Mouse (Mus musculus) kidney, adult 9 months (tissue): ENCODE measurements at regions not wholly inside any gene's neighbourhood (a gene's known extent, or its start where the extent isn't known, plus 50 kb on each side); places are given as distances from the start of the nearest gene placed in this dataset.
A peak's percentile ranks its signal among the peaks of the same experiment; 100 is the strongest.

Experiments
- DNase-seq: peaks from one replicate; pipeline ENCODE4 v3.0.0; 2022

DNA sequence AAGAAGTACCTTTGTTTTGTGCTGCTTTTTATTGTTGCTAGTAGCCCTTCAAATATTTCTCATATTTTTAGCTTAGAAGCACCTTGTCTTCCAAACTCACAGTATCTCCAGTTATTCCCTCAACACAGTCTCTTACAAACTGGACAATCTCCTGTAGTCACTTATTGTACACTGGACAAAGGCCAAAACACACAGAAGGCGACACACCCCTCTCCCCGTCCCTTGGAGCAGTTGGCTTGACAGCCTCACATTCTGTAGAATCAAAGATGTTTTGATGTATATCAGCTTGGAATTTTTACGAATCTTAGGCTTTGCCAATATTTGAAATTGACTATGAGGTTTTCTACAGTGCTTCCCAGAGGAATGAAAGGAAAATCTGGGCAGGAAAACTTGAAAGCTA is 309.8 kb upstream of the Gm5148 start:
- DNase-seq = no peak

DNA sequence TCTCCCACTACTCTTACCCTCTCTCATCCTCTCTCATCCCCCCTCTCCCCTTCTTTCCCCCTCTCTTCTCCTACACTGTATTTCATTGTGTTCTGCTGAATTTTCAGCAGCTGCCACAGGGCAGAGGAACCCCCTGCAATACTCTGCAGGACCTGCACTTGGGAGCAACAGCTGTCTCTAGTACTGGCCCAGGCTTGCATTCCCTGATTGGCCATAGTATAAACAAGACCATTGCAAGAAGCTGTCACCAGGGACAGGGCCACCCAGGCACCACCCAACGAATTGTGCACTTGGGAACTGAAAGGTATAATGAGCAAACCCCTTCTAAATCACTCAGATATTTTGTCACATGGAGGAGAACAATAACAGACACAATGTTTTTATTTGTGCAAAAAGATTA is 290.5 kb upstream of the Gm5148 start:
- no peak for DNase-seq

DNA sequence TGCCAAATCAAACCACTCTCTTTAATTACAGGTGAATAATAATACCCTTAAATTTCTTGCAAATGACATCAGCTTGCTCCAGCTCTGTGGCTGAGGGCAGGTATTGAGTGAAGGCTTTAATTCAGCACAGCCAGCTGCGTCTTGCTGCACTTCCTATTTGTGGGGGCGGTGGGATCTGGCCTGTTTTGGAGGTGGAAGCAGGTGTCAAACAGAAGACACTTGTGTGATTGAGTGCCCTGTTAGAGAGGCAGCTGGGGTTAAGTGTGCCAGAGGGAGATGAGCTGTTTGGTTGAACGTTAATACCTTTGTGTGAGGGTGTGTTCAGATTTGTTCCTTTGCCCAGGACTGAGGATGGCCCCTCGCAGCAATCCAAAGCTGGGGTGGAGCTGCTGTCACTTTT is 284.9 kb upstream of the Gm5148 start:
- DNase-seq = no peak

DNA sequence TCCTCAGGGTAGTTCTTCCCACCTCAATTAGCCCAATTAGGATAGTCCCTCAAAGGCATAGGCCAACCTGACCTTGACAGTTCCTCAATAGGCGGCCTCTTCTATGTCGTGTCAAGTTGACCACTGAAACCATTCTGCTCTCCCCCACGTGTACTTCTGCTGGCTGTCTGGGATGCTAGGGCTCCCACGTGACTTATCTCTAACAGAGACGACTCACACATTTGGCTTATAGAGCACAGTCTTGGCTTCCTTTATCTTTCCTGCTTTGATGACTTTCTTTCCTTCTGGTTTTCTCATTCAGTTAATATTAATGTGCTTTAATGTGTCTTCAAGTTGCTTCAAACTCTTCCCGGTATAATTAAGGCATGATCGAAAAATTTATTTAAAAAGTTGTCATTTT is 284.0 kb upstream of the Gm5148 start:
- no peak for DNase-seq

DNA sequence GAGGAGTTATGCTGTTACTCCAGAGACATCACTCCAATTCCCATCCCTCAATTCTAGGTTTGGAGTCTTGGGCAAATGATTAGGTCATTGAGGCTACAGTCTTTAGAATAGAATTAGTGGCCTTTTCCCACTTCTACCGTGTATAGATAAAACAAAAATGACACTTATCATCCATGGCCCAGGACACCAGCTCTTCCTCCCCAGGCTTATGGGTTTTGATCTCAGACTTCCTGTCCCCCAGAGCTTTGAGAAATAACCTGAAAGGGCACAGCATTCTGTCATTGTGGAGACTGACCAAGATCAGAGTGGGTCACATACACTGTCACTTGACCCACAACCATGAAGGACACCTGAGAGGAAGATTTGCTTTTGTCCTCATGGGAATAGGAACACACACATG is 283.3 kb upstream of the Gm5148 start:
- DNase-seq = no peak

DNA sequence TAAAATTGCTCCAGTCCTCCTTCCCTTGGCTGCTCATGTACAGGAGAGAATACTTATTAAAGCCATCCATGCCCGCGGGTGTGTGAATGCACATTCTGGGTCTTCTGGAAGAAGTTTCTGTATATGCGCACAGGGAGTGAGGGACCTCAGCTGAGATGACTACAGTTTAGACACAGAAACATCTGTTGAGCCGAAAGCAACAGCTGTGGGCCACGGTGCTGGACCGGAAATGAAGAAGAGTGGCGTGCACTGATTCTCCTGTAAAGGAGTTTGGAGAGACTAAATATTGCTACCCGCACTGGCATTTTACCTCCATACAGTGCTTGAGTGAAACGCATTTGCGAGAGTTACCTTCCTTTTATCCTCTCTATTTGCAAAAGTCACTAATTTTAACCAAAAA is 278.0 kb upstream of the Gm5148 start:
- no peak for DNase-seq

DNA sequence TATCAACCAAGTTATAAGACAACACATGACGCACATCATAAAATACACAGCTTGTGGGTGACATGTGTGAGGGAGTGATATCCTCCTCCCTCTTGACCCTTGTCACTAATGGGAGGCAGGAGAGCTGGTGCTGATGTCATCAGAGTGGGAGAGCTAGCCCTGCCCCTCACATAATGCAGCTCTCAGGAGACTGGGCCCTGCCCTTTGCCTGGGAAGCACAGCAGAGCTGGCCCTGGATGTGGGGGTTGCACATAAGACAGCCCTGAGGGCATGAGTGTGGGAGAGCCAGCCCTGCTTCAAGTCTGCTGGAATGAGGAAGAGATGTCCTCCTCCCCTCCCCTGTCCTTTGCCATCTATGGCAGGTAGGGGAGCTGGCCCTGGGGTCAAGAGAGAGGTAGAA is 275.5 kb upstream of the Gm5148 start:
- DNase-seq = no peak

DNA sequence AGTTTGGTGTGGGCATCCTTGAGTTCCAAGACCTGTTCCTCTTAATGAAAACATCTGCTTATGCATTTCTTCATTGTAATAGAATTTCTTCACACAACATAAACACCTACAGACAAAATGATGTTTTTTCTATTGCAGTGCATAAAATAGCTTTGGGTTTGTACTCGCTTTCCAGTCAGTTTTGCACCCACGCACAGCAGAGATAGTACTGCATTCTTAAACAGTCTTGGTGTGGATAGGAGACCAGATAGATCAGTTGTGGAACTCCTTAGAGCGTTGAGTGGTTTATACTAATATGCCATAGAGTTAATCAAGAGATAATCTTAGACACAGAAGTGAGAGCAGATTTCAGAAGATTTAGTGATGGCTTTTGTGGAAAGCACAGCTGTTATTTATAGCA is 273.7 kb upstream of the Gm5148 start:
- DNase-seq = no peak

DNA sequence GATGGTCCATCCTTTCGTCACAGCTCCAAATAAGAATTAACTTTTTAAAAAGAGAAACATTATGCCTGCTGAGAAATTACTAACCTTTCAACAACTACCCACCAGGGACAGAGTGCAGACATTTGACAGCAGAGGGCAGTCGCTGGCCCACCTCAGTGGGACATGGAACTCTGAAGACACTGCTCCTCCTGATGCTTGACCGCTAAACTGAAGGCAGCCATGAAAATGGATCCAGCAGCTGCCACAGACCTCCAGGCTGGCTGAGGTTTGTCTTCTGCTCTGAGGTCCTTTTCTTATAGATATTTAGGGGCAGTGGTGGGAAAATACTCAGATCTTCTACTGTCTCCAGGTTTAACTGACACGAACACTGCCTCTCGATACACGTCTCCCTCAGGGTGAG is 265.7 kb upstream of the Gm5148 start:
- no peak for DNase-seq

DNA sequence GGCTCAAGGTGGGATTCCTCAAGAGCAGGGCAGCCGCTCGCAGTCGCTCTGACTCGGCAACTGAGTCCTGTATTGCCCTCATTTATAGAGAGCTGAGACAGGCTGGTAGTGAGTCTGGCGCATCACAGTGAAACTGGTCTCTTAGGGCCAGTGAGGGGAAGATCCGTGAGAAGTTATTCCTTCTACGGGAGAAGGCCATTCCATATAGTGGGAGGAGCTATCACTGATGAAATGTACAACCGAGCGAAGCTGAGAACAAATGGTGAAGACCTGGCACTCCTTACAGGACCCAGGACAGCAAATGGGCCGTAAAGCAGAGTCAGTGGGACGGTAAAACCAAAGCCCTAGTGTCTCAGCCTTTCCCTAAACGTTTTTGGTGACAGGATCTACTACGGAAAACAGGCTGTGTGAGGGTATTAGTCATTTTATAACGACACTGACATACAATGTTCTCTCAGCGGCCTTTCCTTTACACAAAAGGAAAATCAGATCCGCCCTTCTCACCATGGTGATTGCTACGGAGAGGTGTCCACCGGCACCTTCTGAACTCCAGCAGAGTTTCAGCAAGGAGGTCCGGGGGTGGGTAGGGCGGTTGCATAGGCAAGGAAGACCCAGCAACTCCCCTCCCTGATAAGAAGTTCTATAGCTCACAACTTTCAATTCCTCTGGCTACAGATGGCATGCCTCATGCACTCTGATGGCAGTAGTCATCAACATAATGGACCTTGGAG is 263.6 kb upstream of the Gm5148 start:
- no peak for DNase-seq

DNA sequence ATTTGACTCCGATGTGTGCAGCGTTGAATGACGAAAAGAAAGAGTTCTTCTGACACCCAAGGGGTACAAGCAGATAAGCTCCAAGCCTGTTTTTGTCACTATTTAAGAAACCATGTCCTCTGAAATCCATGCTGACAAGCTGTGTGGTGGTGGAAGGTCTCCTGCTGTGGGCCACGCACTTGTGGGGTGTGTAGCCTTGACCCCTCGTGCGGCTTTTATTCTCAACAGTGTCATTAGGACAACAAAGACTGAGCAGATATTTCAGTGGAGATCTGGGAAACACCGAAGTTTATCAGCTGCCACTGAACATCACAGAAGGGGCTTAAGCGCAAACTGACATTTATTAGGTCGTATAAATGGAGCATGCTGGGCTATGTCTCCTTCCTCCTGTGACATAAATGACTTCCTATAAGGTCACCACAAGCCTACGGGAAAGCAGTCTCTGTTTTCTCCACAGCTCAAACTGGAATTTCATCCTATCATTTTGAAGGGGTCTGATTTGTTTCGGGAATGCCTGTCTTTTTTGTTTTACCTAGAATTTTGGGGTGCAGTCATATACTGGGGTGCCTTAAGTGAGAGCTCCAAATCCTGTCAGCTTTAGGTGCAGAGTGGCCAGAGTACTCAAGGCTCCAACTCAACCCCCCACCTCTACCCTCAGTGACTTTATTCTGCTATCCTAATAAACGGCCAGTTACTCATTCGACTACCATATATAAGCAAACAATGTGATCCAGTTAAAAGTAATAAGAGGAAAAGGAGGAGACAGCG is 262.9 kb upstream of the Gm5148 start:
- no peak for DNase-seq

DNA sequence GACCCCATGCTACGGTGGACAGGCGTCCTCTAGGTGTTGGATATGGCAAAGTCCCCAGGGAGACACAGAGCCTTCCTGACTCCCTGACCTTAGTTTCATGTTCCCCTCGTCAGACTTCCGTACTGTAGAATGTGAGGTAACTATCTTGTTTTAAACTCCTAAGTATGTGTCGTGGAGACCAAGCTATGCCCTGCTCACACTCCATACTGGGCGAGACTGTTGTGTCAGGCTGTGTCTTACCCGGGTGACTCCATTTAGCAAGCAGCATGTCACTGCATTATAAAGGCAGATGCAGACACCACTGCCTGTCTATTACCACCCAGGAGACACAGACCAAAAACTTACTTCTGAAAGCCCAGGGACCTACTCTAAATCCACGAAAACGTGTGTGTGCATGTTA is 260.4 kb upstream of the Gm5148 start:
- no peak for DNase-seq

DNA sequence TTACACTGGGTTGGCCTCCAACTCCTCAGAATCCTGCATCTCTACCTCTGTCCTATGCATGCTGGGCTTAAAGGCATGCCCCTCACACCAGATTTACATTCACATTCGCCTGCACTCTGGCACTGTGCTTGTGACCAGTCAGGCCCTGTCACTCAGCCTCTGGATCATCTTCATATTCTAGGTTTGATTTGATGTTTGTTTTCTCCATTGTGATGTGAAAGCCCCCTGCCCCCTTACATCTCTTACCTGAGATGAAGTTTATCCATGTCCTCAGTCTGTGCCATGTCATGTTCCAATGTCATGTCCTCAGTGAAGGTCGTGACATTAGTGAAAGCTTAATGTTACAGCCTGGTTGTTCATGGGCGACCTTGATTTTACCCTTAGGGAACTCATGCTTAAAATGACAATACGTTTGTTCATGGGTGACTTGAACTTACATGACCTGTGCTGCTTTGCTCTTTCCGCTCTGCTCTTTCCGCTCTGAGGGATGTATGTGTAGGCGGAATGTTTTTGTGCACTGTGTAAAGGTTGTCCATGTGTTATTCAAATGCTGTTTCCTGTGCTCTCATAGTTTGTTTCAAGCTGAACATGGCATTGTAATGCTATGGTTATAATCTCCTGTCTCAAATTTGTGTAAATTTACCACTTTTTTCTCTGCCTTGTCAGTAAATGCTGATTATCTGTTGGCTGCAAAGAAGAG is 257.3 kb upstream of the Gm5148 start:
- no peak for DNase-seq

DNA sequence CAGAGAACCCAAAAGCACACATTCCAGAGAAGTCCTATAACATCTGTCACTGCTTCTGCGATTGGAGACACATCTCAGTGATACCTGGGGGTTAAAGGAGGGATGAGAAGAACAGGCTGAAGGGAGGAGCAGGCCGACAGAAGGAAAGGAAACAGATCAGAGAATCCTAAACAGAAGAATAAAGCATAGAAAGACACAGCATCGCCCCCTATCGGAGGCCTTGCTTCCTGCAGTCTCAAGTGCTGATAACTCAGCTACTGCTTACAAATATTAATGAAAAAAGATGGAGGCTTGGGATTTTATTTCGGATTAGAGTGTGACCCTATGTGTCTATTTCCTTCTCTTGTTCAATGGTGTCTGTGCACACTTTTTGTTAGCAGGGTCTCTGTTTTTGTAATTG is 255.6 kb upstream of the Gm5148 start:
- DNase-seq = peak; percentile 21

DNA sequence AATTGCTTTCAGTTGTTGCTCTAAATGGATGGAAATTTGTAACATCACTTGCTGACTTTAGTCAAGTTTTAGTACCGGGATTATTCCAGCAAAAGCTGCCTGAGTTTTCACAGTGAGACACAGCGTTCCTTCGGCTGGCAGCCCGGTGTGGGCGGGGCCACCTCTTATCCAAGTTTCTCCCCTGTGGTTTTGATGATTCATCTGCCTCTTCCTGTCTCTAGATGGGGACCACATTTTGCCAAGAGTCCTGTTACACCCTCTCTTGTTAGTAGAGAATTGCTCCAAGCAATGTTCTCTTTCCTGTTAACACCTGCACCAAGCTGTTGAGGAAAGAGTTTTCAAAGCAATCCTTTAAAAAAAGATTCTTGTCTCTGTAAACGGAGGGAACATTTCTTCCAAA is 254.2 kb upstream of the Gm5148 start:
- DNase-seq = peak; percentile 76

DNA sequence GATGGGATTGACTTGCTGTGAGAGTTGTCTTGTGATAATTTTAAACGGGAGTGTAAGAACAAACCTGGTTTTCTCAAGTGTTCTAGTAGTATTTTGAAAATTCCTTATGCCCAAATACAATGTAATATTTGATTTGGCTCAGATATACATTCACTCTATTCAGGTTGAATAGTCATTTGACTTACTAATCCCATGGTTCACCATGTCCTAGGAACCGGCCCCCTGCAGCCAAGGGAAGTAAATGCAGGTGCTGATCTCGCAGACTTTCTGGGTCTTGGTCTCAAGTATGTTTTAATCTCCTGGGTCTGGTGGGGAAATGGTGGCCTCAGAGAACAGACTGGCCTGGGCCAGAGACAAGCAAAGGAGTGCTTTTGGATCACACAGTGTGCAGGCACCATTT is 253.2 kb upstream of the Gm5148 start:
- no peak for DNase-seq

DNA sequence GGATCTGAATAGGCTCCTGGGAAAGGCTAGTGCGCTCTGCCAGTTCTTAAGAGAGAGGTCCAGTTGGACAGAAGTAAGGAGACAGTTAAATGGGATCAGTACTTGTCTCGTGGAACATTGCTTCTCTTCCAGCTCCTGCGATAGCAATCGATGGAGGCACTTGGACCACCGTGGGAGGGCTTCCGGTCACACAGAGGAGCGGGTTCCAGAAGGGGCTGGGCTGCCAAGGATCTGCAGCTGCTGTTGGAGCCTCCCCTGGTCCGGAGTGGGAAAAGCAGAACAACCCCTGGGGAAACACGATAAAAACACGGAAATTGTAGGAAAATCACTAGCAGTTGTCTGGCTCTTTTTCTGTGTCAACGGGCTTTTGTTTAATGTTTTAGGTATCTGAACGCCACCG is 252.3 kb upstream of the Gm5148 start:
- peak; percentile 53 for DNase-seq

DNA sequence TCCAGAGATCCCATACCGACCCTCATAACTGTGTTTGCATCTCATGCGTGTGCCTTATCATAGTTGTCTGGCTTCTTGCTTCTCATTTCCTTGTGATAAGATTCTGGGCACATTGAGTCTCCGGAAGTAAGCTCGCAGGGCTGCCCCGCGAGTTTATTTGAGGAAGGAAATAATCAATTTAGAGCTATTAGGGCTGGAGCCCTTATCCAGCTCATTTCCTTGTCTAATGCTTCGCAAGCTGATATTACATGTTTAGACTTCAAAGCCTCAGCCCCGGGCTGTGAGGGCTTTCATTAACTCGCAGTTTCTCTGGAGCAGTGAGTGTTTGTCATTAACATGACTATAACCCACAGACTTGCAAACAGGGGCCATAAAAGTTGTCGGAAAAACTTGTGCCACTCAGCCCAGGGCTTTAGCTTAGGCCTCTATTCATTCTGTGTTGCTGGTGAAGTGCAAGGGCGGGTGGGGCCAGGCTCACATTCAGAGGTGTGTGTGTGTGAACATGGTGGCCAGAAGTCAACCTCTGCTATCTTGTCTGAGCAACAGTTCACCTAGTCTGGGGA is 251.0 kb upstream of the Gm5148 start:
- DNase-seq = peak; percentile 43

DNA sequence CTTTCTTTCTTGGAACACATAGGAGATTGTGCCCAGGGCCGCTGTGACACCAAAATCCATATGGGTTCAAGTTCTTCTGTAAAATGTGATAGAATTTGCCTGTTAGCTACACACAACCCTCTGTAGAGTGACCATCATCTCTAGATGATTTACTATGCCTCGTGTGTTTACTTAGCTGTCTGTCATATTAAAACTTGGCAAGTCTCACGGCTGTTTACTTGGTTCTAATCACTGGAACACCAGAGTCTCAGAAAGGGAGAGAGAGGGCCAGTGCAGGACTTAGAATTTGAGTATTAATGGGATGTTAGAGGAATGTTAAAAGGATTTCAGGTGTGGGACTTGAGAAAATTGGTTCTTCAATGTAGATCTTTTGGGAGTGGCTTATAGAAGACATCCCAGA is 248.6 kb upstream of the Gm5148 start:
- no peak for DNase-seq

DNA sequence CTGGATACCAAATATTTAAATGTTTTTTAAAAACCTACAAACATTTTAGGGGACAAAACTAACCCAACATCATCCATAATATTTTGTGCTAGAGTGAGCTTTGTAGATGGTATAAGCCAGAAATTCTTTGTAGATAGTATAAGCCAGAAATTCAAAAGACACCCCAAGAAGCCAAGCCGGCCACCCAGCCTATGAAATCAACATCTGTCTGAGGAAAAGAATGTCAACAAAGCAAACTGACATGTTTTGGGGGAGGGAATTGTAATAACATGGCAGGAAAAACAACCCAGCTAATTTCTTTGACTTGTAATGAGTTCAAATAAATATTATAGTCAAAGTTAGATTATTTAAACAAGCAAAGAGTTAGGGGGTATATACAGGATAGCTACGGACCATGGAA is 246.9 kb upstream of the Gm5148 start:
- DNase-seq = no peak

DNA sequence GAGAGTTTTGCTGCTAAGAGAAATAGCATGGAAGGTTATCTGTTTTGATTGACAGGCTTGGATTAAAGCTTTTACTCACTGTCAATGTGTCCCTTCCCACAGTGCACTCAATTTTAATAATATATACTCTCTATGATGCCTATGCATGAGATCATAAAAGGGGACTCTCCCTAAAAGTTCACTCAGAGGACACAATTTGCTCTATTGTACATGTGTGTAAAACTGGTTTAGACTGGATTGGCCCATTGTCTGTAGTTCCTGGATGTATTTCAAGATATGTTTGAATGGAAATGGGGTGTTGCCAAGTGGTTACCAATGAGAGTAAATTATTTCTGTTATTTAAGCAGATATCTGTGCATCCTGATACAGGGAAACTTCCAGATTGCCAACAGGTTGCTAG is 244.4 kb upstream of the Gm5148 start:
- no peak for DNase-seq

DNA sequence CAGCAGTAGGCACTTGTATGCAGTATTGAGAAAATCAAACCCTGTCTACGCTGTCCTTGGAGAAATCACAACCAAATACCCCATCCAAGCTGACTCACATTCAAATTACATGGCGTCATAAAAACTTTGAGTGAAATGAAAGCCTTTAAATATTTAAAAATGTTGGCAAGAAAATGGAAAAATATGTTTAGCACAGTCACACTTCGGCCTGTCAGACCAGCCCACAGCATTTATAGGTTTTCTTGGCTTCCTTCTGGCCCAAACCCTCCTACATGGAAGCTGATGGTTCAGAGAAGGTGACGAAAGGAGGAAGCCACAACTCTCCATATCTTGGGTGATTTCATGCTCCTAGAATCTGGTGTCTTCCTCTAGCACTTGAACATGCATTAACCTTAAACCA is 240.9 kb upstream of the Gm5148 start:
- DNase-seq = no peak

DNA sequence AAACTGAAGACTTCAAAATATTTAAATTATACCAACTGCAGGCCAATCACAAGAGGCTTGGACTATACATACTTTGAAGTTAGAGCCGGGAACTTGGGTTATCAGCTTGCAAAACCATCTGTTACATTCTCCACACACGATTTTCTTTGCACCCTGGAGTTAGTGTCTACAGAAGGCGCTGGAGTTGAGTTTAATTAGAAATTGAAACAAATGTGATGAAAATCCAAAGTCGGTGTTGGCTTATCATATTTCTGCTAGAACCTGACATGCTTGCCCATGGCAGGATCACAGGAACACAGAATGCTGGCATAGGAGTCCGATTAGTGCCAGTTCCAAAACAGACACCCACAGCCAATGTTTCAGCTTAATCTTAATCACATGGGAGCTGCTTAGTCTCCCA is 239.8 kb upstream of the Gm5148 start:
- DNase-seq = no peak

DNA sequence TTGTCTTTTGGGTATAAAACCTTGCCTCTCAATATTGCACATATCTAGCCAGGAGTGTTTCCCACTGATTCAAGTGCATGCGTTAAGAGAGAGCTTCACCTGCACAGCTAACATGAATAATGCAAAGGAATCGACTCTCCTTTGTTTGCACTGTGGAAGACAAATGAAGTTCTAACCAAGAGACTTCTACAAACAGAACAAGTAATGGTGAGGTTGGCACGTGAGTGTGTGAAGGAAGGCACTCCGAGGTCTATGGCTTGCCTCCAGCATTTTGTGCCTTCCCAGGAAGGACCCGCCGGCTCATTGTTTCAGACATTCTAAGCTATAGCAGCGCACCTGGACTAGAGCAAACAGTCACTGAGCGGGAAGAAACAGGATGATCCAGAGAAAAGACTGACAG is 238.5 kb upstream of the Gm5148 start:
- no peak for DNase-seq
